Mouse (Mus musculus) layer of hippocampus, adult 18-20 months (tissue): Measurements from ENCODE around the gene Crat. TPM values are rescaled to one million over a fixed set of nuclear protein-coding genes. Genes with fewer than 3 reads are reported as not detected.
A peak's percentile ranks its signal among the peaks of the same experiment; 100 is the strongest.
"Not testable (repeated sequence)": the region's sequence is repeated elsewhere in the genome, so short reads cannot be mapped to it uniquely, and the experiment has no call there.

Experiments used
- DNase-seq, 2 experiments: peaks; one replicate each; pipeline ENCODE4 v3.0.0; 2022; ENCODE audit warnings: low spot score in 2 of 2
- total RNA-seq, 2 experiments: library from RNA; stranded (reverse); gene quantifications; 2 replicates each; pipeline ENCODE4 v1.2.3; 2021

Gene Crat
- total RNA-seq, 2 experiments from 2014 or later = 45.9 to 55.6 TPM

DNA sequence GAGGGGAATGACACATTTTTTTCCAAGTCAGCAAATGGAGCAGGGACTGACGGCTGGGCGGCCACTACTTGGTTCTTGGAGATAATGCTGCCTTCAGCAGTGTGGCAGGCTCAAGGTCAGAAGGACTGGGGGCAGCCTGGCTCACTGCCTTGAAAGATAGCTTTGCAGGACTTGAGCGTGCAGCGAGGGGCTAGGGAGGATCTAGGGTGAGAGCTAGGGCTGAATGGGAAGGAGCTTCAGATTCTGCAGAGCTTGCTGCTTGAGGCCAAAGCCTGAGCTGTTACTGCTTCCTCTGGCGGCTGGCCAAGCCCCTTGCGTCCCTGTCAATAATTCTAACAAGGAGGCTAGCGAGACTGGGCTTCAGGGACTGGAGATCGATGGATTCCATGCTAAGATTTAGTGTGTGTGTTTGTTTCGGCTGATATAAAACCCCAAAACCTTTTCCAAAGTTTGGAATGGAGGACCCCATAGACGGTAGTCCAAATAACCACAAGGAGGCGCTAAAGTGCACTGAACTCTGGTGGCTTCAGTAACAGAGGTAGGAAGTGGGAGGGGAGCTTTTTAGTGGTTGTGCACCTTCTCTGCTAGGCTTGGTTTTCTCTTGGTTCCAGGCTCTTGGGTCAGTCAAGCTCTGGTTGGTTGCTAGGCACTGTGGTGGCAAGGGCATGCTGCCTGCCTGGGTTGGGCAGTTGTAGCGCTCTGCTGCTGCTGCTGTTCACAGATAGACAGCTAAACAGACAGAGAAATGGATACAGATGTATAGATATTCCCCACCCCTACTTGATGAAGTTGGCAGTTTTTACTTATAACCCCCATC is 25.3 kb upstream of the Crat start:
- DNase-seq = peak in 1 of 2 experiments; percentile 76

DNA sequence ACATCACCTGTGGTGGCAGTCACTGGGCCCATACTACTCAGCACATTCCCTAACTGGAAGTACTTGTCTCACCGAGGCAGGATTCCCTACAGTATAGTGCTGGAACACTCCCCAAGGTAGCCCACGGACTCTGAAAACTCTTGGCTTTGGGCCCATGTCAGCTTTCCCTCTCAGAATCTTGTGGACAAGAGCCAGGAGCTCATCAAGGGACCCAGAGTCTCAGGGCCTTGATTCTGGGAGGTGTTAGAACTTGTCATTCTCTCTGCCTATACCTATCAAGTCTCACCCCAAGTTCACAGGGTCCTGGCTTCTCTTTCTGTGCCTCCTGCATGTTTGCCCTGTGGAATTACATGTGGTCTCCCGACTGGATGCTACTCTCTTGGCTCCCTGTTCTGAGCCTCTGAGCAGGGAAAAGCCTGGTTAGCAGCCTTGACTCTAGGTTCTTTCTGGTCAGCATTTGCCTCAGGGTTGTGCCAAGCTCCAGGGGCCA is 24.6 kb upstream of the Crat start:
- DNase-seq = no peak

DNA sequence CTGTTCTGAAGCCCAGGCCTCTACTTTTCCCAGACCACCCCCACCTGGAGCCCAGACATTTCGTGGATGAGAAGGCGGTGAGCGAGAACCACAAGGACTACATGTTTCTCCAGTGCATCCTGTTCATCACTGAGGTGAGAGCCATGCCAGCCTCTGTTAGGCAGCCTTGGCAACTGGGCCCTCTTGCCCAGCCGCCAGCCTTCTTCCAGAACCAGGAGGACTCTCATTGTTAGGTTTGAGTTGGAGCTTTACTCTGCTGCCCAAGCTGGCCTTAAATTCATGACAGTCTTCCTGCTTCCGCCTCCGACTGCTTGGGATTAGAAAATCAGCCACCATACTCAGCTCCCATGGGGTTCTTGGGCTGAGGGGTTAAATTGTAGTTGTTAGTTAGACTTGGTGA is 24.0 kb upstream of the Crat start:
- no peak for DNase-seq

DNA sequence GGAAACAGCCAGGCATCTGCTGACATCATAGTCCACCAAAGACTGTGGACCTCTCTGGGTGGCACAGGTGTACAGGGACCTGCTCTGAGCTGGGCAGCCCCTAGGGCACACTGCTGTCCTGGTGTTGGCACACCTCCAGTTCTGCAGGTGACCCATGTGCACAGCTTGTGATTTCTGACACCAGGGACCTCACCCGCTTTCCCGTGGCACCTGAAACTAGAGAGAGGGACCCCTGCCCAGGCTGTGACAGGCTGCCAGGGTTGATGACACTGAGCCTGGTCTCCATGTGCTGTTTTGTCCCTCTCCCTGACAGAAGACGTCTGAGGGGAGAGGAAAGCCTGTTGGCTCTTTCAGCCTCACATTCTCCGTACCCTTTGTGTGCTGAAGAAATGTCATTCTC is 22.2 kb upstream of the Crat start:
- no peak for DNase-seq

DNA sequence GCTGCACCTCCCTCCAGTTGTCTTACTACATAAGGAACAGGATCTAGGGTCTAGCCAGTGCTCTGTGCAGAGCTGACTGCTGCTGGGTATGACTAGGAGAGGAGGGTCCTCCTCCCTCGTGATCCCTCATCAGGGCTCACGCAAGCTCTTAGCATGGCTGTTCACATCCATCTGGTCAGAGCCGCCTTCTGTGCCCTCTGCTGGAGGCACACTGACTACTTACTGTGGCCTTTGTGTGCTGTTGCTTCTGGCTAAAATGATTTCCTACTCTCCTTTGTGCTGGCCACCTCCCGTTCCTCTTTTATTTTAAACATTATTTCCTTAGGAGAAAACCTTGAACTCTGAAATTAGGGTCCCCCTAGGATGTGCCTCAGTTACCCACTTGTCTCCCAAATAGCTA is 21.2 kb upstream of the Crat start:
- DNase-seq = no peak

DNA sequence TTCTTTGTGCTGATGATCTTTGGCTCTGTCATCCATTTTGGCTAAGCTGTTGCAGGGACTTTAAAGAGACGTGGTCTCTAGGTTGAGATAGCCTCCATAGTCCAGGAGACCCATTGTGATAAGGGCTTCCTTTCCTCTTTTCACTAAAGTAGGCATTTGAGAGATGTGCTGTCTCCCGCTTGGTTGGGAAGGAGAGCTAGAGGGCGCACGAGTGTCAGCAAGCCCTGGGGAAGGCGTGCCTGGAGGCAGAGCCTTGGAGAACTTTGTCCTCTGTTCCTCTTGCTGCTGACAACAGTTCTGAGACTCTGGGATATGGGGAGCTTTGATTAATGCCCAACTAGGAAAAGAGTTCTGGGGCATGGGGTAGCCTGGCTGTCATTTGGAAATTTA is 20.5 kb upstream of the Crat start:
- no peak for DNase-seq

DNA sequence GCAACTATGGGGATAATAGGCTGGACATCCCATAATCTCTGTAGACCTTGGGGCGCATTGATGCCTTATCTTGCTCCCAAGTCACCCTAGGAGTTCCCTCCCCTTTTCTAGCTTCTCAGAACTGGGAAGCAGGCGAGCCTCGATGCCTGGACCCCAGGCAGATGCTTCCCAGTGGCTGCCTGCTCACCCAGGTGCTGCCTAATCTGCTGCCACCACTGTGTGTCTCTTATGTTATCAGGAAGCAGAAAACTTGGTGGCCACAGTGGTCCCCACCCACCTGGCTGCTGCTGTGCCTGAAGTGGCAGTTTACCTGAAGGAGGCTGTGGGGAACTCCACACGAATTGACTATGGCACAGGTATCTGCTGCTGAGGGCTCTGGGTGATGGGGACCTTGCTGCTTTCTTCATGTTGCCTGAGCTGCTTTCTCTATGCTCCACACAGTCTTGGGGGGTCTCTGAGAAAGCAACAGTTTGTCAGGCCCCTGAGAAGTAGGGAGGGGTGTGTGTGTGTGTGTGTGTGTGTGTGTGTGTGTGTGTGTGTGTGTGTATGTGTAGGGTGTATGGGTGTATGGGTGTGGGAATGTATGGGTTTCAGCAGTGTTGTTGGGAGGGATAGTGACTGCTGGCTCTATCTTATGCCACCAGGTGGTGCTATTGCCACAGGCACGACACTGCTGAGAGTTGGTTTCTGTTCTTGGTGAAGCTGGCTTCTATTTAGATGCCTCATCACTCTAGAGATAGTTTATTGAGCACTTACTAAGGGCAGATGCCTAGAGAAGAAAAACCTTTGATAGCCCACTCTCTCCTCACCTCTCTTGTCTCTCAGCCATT is 19.9 kb upstream of the Crat start:
- DNase-seq = peak in 1 of 2 experiments; percentile 85

DNA sequence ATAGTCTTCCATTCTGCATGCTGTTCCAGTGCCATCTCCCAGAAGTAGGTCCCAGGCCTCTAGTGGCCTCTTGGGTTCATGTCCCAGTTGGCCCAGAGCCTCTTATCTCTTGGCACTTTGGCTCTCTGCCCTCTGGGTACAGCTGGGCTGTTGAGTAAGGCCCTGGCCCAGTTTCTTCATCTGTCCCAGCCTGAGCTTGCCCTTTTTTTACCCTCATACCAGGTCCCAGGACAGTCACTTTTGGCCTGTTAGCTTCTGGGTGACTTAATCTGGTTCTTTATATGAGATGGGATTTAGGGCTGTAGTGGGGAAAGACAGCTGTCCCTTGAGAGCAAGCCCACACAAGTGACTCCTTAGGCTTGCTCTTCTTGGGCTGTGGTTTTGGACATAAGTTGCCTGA is 13.5 kb upstream of the Crat start:
- DNase-seq = no peak

DNA sequence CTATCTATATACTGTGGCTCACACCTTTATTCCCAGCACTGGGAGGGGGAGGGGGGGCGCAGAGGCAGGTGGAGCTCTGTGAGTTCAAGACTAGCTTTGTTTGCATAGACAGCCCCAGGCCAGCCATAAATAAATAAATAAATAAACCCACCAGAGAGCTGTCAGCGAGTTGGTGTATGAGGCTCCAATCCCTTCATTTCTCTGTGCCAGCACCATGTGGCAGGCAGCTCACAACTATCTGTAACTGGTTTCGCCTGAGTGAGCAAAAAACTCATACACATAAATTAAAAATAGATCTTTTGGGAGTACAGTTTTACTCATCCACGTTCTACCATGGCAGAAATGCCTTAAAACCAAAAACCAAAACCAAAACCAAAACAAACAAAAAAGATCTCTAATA is 5.8 kb upstream of the Crat start:
- DNase-seq = peak in 1 of 2 experiments; percentile 54

DNA sequence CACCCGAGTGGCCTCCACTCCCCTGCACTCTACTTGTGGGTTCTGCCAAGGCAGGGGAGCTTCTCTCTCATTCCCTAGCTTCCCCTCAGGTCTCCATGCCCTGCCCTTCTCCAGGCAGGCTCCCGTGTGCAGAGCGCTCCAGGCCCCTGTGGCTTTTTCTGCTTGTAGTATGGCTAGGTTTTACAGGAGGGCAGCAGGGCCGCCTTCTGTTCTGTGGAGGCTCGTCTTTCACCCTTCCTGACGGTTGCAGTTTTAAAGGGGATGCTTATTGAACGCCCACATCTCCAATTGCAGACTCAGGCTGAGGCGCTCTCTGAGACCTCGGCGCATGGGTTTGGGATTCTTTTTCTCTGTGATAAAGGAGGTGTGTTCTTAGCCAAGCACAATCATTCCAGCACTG is 3.5 kb upstream of the Crat start:
- no peak for DNase-seq

DNA sequence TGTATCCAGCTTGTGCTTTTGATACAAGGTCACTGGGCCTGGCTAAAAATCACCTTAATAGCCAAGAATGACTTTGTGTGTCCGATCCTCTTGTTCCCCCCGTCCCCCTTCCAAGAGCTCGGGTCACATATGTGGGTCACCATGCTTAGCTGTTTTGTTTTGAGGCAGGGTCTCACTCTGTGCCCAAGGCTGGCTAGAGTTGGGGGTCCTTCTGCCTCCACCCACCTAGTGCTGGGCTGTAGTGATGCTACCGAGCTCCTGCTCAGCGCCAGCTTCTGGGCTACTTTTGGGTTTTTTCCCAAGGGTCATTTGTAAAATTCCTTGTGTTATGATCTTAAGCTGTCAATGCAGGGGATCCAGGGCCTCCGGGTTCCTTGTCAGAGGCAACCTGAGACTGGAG is 2.6 kb upstream of the Crat start:
- no peak for DNase-seq

DNA sequence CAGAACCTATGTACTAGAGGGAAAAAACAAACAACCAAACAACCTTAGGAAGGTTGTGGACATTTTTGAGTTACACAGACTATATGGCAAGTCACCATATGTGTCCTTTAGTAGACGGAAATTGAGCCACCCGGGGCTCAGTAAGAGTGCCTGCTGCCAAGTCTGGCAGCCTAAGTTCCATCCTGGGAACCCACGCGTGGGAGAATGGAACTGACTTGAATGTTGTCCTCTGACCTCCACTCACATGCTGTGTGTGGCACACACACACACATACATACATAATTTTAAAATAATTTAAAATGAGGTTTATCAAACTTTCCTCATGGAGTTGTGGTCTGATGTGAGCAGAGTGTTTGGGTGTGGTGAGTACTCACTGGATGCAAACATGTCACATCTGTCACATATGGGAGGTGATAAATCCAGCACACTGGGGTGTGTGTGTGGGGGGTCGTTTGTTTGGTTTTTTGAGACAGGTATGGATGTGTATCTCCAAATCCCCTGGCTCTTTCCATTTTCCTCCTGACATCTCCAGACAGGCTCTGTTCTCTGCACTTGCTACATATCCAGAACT is 2.1 kb upstream of the Crat start:
- no peak for DNase-seq

DNA sequence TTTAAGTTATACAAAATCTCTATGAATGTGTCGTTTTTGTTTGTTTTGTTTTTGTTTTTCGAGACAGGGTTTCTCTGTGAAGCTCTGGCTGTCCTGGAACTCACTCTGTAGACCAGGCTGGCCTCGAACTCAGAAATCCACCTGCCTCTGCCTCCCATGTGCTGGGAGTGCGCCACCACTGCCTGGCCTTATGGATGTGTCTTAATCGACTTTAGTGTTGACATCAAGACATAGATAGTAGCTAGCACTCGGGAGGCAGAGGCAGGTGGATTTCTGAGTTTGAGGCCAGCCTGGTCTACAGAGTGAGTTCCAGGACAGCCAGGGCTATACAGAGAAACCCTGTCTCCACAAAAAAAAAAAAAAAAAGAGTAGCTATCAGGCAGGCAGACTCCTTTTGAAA is 1.5 kb upstream of the Crat start:
- not testable (repeated sequence) for DNase-seq

DNA sequence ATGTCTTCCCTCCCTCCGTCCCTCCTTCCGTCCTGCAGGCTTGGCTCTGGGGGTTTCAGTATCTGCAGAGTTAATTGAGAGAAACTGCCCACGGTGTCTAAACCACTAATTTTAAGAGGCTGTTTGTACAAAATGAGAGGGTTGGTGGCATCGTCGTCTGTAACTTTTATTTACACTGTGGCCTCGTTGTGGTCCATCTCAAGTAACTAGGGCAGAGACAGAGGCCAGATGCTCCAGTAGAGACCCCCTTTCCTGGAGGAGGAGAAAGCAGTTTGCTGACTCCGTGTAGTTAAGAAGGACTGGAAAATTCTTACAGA is 994 bp upstream of the Crat start:
- DNase-seq = no peak

DNA sequence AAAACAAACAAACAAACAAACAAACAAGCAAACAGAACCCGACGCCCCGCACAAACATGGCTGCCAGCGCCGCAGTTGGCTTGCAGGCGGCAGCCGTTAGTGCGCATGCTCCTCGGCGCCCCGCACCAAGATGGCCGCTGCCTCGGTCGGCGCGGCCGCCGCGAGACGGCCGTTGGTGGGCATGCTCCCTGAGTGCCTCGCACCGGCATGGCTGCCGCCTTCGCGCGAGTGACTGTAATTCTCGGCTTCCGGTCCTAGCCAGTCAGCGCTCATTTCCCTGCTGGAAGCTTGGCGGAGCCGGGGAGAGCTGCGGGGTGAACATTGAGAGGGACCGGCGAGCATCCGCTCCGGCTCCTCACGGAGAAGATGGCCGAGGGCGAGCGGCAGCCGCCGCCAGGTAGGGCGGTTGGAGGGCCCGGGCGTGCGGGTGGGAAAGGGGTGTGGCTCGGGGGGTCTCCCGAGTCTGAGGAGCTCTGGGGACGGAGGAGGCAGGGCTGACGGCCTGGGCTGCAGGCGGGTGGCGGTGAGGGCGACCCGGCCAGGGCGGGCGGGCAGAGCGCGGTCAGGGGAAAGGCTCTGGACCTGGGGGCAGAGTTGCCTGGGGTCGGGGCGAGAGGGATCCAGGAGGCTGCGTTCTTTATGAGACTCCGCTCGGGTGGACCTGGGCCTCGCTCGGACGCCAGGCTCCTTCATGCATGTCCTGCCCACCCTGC is 479 bp upstream of the Crat start, which contains the start of gene Ptpa:
Ptpa (plus strand) TSS at position 104 of the 713 bp plus-strand sequence.
- peak; percentile 90 to 95 for DNase-seq

DNA sequence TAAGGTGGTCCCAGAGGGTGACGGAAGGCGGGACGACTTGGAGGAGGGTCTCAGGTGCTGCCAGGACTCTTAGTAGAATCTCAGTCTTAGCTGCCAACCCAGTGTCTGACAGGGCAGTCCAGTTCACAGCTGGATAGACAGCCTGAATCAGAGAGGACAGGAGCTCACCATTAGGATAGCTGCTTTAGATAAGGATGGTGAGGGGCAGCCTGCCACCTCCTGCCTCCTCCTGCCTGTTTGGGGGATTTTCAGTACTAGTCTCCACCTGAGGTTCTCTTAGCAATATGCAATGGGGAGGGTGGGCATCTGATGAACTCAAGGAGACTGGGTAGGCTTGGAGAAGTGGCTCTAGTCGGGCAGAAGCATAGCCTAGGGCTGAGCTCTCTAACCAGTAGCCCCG is 932 bp downstream of the Crat start:
- no peak for DNase-seq

DNA sequence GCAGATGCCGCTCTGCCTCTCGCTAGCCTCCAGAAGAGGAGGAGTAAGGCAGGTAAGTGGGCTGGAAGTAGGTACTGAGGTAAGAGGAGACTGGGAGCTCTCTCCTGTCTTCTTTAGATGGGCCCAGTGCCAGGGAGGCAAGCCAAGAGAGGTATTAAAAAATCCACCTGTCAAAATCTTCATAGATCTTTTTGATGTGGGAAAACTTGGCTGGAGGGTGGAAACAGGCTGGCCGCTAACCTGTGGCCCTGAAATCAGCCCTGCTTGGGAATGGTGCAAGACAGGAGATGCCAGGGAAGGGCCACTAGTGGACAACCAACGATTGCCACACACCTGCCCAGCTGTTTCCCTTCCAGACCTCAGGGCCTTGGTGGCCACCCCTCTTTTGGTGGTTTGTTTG is 1.5 kb downstream of the Crat start:
- no peak for DNase-seq

DNA sequence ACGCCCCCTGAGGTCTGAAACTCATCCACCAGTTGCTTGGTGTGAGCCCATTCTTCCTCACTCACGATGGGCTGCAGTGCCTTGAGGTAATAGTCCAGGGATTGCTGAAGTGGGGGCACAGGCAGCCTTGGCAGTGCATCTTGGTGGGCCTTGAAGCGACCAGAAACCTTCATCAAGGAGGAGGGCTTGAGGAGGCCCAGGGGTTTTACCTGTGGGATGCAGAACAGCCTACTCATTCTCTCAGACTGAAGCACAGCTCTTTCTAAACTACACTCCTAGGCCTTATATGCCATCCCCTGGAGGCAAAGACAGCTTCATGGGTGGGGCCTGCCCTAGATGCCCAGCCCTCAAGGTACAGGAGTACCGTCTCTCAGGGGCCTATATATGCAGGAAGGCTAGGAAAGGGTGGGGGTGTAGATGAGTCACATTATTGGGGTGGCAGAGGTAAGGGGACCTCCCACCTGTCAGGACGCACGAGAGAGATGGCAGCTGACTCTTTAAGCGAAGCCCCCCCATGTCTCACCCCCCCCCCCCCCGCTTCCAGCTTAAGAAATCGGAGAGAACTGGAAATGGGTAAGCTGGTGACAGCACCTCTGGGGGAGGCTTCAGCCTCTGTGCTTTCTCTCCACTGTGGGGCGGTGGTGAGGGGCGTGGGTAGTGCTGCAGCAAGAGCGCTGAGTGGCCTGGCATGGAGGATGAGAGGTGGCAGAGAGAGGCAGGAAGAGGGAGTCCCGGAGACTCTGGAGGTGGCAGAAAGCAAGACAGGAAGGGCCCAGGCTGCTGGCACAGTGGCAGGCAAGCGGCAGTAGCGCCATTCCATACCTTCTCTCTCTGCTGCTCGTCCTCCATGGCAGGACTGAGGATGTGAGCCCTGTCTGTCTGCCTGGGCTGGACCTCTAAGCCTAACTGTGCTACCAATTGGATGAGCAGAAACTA is 2.3 kb downstream of the Crat start:
- DNase-seq = peak; percentile 54 to 60

DNA sequence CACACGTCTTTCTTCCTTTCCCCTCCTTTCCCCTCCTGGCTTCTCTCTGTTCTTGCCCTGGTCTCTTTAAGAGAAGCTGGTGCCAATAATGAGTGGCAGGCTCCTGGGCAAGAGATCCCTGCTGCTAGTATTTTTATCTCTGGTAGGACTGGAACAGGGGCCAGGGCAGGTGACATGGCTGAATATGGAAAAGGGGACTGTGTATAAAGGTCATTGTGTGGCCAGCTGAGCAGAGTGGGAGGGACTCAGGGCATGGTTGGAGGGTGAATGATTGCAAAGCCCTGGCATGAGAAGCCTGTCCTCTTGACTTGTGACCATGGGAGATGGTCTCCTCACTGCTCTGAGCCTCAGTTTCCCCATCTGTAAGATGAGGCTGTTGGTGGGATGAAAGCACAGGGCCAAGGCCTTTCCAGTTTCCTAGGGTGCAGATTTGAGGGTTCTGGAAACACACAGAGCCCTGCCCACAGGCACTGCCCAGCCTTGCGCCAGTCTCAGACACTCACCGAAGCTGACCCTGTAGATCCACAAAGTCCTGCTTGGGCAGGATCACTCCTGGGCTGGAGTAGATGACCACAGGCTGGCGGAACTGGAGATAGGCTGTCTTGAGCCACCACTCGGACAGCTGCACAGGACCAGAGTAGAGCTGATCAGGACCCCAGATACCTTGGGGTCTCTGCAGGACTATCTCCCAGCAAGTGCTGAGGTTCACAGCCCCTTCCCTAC is 6.0 kb downstream of the Crat start:
- no peak for DNase-seq
